Mouse (Mus musculus): ENCODE results near the gene Rere. TPM values are rescaled to one million over a fixed set of nuclear protein-coding genes. Genes with fewer than 3 reads are reported as not detected.
"Not testable (repeated sequence)": the region's sequence is repeated elsewhere in the genome, so short reads cannot be mapped to it uniquely, and the experiment has no call there.

Rere gene
- polyA plus RNA-seq, 1 experiment from 2014 or later: 29.5 TPM

DNA sequence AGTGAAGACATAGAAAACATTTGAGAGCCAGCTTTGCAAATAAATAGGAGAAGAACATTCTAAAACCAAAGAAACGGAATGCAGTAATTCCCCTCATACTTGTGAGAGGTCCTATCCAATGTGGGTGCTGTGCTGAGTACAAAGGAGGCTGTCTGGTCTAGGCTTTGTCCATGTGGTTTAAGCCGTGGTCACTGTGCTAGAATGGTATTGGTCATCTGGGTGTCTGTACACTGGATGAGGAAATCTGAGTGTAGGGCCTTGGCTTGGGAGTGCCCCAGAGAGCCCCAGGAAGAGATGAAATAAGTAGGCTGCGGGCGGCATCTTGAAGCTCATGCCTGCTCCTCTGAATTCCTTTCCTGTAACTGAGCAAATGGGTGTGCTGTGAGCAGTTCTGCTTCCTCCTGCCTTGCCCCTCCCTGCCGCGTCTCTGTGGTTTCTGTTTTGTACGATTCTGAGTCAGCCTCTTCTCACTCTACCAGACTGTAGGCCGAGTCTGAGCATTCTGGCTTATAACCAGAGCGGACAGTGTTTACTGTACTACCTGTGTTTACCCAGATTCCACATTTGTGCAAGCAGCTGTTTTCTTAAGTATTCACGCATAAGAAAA lies 263.3 kb downstream of the Rere start:
- 75% methylated on average over 10 of the region's 10 CpGs for WGBS
- H3K4me3 ChIP-seq: no peak overlapping the region
- peaks cover 14% of the 10 kb centered on the region for H3K36me3 ChIP-seq
- no peaks in the 10 kb centered on the region for H3K9me3 ChIP-seq (replicated peaks)
- no peak overlapping the region for H3K9ac ChIP-seq
- H3K4me2 ChIP-seq: no peak overlapping the region
- no peaks in the 10 kb centered on the region for H3K27me3 ChIP-seq (replicated peaks)
- H3K27ac ChIP-seq (ENCODE audit: poor library complexity, severe bottlenecking): peak overlapping the region; percentile 33; the same call in 1 of the 2 replicates
- H3K4me1 ChIP-seq (replicated peaks): peaks cover 17% of the 10 kb centered on the region
- no peak for ATAC-seq (ENCODE audit: insufficient number of reproducible peaks, low FRiP score)

DNA sequence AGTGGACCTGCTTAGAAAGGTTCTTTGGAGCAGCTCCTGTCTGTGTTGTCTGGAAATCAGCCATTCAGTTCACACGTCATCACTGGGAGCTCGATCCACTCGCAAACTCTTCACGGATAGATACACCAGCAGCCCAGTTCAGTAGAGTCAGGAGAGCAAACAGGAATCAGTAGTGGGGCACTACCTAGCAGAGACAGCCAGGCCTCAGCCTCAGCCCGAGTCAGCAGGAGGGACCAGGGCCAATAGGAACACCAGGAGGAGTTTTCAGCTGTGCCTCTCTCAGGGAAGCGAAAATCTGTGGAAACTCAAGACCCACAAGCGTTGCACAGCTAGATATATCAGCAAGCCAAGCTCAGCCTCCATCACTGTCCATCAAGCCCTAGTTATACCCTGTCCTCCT lies 264.3 kb downstream of the Rere start:
- Histone ChIP-seq H3K27me3 (replicated peaks) (no peaks in the 10 kb centered on the region), H3K27ac (ENCODE audit: poor library complexity, severe bottlenecking) (no peak overlapping the region), H3K9me3 (replicated peaks) (no peaks in the 10 kb centered on the region), H3K4me2 (no peak overlapping the region), H3K36me3 (peaks cover 17% of the 10 kb centered on the region), H3K4me1 (replicated peaks) (peaks cover 25% of the 10 kb centered on the region), H3K4me3 (no peak overlapping the region), H3K9ac (no peak overlapping the region)
- no peak for ATAC-seq (ENCODE audit: insufficient number of reproducible peaks, low FRiP score)
- WGBS: 66% methylated on average over 7 of the region's 7 CpGs

DNA sequence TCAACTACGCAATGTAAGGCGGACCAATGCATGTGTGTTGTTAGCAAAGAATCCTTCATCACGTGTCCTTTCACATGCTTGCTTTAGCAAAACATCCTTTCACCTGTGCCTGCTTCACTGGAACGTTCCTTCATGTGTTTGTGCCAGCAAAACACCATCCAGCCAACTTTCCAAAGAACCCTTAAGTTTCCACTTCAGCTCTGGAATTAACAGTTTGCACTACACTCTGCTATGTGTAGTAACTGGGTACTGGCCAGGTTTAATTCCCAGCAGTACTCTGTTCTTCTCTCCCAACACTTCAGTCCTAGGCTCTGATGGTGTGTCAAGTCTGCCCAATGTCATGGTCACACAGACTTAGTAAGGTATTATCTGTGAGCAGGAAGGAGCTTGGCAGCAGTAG lies 264.9 kb downstream of the Rere start:
- H3K4me1 ChIP-seq (replicated peaks): peaks cover 30% of the 10 kb centered on the region
- peaks cover 17% of the 10 kb centered on the region for H3K36me3 ChIP-seq
- H3K9me3 ChIP-seq (replicated peaks); H3K27me3 ChIP-seq (replicated peaks); H3K9ac ChIP-seq; H3K4me3 ChIP-seq; H3K27ac ChIP-seq (ENCODE audit: poor library complexity, severe bottlenecking); ATAC-seq (ENCODE audit: insufficient number of reproducible peaks, low FRiP score); H3K4me2 ChIP-seq: not testable (repeated sequence)
- WGBS: 93% methylated on average over 4 of the region's 4 CpGs

DNA sequence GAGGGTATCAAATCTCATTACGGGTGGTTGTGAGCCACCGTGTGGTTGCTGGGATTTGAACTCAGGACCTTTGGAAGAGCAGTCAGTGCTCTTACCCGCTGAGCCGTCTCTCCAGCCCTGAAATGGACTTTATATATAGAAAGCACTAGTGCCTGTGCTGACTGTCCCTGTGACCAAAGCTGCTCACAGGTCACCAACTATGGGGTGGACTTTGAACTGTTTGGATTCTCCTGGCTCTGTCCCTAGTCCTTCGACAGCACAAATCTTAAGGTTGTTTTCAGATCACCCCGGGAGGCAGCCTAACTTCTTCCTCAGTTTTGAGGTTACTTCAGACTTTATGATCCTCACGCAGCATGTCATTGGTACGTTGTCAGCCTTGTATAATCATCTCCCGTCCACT lies 267.9 kb downstream of the Rere start:
- no peak overlapping the region for H3K4me3 ChIP-seq
- H3K9ac ChIP-seq: no peak overlapping the region
- H3K4me2 ChIP-seq: no peak overlapping the region
- H3K27me3 ChIP-seq (replicated peaks): no peaks in the 10 kb centered on the region
- H3K4me1 ChIP-seq (replicated peaks): peaks cover 47% of the 10 kb centered on the region
- no peak for ATAC-seq (ENCODE audit: insufficient number of reproducible peaks, low FRiP score)
- WGBS: 82% methylated on average over 9 of the region's 9 CpGs
- peaks cover 16% of the 10 kb centered on the region for H3K36me3 ChIP-seq
- no peaks in the 10 kb centered on the region for H3K9me3 ChIP-seq (replicated peaks)
- H3K27ac ChIP-seq (ENCODE audit: poor library complexity, severe bottlenecking): no peak overlapping the region

DNA sequence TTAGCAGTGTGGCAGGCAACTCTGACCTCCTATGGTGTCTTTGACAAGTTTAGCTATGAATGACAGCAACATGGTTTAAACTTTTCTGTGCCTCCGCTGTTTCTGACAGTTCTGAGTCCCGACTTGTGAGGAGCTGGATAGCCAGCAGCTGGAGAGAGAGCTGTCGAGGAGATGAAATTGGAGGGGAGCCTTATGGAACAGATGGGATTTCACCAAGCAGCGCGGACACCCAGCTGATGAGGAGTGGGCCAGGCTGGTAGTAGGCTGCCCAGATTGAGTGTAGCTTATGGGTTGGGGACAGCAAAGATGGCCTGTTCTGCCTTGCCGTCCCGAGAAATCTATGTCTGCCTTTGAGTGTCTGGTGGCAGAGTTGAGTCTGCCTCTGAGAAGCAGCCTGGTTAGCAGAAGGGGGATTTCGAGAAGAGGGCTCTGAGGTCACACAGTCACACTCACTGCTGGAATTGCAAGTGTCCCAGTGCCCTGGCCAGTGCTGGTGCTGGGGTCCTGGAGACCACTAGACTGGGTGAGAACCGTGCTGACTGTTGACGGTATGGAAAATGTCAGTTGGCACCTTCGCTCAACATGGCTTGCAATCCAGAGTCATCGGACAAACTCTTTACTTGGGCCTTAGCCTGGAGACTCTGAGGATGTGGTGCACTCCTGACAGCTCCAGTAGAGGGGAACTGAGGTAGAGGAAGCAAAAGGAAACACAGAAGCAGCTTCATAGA lies 268.7 kb downstream of the Rere start:
- Histone ChIP-seq H3K4me2 (no peak overlapping the region), H3K4me1 (replicated peaks) (peaks cover 40% of the 10 kb centered on the region), H3K36me3 (peaks cover 16% of the 10 kb centered on the region), H3K4me3 (no peak overlapping the region), H3K9ac (0 out of 2 replicates have a peak overlapping the region, but pooled peaks have one; percentile 37), H3K27me3 (replicated peaks) (no peaks in the 10 kb centered on the region), H3K9me3 (replicated peaks) (no peaks in the 10 kb centered on the region), H3K27ac (ENCODE audit: poor library complexity, severe bottlenecking) (peak overlapping the region; percentile 61)
- no peak for ATAC-seq (ENCODE audit: insufficient number of reproducible peaks, low FRiP score)
- WGBS: 65% methylated on average over 12 of the region's 12 CpGs

DNA sequence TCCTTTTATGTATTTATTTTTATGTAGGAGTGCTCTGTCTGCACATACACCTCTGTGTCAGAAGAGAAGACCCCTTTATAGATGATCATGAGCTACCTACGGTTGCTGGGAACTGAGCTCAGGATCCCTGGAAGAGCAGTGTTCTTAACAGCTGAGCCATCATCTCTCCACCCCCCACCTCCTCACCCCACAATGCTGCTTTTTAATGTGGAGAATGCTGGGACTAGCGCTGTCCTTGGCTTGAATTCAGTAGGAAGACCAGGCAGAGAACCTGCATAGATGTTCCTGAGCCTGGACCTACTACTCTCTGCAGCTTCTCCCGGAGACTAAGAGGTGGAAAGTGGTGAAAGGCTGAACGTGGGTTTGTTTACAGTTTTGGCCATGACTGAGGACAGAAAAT lies 269.9 kb downstream of the Rere start:
- 78% methylated on average over 4 of the region's 4 CpGs for WGBS

DNA sequence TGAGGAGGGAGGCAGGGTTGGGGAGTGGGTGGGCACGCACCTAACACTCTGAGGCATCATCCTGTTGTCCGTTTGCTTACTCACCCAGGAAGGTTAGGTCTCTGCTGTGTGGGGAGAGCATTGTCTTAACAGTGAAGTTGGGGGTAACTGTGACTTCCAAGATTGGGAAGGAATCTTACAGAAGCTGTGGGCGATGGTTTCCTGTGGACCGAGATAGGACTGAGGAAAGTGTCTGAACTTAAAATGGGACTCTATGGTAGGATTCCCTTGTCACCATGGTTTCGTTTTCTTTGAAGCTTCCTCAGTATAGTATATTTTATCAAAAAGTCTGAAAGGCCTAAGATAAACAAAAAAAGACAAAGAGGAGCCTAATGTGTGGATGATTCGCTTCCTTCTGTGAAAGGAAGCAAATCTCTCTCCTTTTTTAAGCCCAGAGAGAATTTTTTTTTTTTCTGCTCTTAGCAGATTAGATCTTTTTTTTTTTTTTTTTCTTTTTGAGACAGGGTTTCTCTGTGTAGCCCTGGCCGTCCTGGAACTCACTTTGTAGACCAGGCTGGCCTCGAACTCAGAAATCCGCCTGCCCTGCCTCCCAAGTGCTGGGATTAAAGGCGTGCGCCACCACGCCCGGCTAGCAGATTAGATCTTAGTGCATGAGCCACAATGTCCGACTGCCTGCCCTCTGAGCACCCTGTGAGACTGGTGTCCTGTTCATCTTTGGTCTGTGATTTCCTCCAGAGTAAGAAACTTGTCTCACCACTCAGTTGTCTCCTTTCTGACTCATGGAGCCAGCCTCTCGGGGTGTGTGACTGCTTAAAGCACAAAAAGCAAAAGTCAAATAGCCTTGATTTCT lies 271.5 kb downstream of the Rere start:
- no peak overlapping the region for H3K4me2 ChIP-seq
- H3K9me3 ChIP-seq (replicated peaks): 0 out of 2 replicates have a peak, but pooled peaks cover 2% of the 10 kb centered on the region
- H3K4me1 ChIP-seq (replicated peaks): peaks cover 67% of the 10 kb centered on the region
- H3K36me3 ChIP-seq: peaks cover 10% of the 10 kb centered on the region; the same call in 1 of the 2 replicates
- H3K27me3 ChIP-seq (replicated peaks): no peaks in the 10 kb centered on the region
- no peak overlapping the region for H3K9ac ChIP-seq
- H3K4me3 ChIP-seq: no peak overlapping the region
- no peak for ATAC-seq (ENCODE audit: insufficient number of reproducible peaks, low FRiP score)
- 0 out of 2 replicates have a peak overlapping the region, but pooled peaks have one; percentile 1 for H3K27ac ChIP-seq (ENCODE audit: poor library complexity, severe bottlenecking)
- 59% methylated on average over 15 of the region's 15 CpGs for WGBS

More for the DNA sequence above, 269.9 kb downstream of the Rere start:
- 0 out of 2 replicates have a peak, but pooled peaks cover 2% of the 10 kb centered on the region for H3K9me3 ChIP-seq (replicated peaks)
- H3K4me2 ChIP-seq: no peak overlapping the region
- no peak overlapping the region for H3K9ac ChIP-seq
- H3K27me3 ChIP-seq (replicated peaks): no peaks in the 10 kb centered on the region
- H3K27ac ChIP-seq (ENCODE audit: poor library complexity, severe bottlenecking): no peak overlapping the region
- H3K4me3 ChIP-seq: no peak overlapping the region
- no peak for ATAC-seq (ENCODE audit: insufficient number of reproducible peaks, low FRiP score)
- peaks cover 52% of the 10 kb centered on the region for H3K4me1 ChIP-seq (replicated peaks)
- H3K36me3 ChIP-seq: peaks cover 13% of the 10 kb centered on the region

DNA sequence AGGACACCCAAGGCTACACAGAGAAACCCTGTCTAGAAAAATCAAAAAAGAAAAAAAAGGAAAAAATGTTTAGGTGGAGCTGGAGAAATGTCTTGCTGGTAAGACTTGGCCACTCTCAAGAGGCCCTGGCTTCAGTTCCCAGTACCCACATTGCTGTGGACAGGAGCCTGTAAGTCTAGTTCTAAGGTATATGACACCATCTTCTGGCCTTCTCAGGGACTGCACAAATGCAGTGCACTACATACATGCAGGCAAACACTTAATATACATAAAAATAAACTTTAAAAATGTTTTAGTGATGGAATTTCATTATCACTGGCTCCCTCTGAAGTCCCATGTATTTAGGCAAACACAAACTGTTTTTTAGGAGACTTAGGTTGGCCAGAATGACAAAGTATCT lies 274.3 kb downstream of the Rere start:
- Histone ChIP-seq H3K9ac (no peak overlapping the region), H3K4me1 (replicated peaks) (peaks cover 60% of the 10 kb centered on the region), H3K27ac (ENCODE audit: poor library complexity, severe bottlenecking) (peak overlapping the region; percentile 89), H3K4me2 (peak overlapping the region; percentile 42), H3K4me3 (no peak overlapping the region), H3K9me3 (replicated peaks) (0 out of 2 replicates have a peak, but pooled peaks cover 2% of the 10 kb centered on the region), H3K36me3 (peaks cover 7% of the 10 kb centered on the region; the same call in 1 of the 2 replicates), H3K27me3 (replicated peaks) (no peaks in the 10 kb centered on the region)
- ATAC-seq (ENCODE audit: insufficient number of reproducible peaks, low FRiP score): no peak

DNA sequence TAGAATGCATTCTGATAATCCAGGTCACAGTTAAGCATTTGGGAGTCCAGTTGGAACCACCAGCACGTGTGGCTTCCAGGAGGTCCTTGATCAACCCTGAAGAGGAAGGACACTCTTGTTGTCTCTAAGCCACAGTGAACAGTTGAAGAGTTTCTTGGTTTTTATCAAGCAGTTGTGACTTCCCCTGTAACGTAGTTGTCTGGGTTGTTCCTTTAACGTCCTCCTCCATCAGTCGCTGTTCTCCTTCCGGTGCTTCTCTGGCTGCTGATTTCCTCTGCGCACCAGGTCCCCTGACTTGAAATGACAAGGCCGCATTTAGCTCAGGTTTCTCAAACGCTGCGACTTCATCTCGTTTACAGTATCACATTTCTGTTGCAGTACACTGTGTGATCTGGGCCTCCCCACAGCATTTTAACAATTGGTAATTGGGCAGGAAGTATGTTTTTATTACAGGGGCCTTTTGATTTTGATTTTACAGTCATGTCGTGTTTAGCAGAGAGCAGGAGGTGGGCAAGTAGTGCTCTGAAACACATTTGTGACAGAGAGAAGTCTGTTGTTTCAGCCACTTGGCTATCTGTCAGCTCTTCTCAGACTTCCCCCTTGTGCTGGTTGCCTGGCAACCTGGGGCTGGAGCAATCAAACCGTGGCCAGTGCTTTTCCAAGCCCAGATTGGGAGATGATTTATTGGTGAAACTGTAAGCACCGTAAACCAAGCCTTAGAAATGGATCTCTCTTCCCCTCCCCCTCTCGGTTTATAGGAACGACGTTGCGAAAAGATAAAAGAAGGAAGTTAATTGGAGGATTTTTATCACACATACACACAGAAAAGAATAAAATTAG lies 275.2 kb downstream of the Rere start:
- no peak for ATAC-seq (ENCODE audit: insufficient number of reproducible peaks, low FRiP score)
- peaks cover 56% of the 10 kb centered on the region for H3K4me1 ChIP-seq (replicated peaks)
- 14% methylated on average over 17 of the region's 17 CpGs for WGBS

DNA sequence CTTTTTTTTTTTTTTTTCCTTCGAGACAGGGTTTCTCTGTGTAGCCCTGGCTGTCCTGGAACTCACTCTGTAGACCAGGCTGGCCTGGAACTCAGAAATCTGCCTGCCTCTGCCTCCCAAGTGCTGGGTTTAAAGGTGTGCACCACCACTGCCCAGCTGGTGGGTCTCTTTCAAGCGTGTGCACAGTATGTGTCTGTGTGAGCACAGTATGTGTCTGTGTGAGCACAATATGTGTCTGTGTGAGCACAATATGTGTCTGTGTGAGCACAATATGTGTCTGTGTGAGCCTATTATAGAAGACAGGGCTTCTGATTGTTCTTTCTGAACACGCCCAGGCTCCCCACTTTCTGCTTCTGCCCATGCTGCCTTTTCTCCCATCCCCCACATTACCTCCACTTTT lies 275.8 kb downstream of the Rere start:
- H3K9ac ChIP-seq; H3K36me3 ChIP-seq; H3K4me2 ChIP-seq; H3K9me3 ChIP-seq (replicated peaks); H3K27me3 ChIP-seq (replicated peaks); ATAC-seq (ENCODE audit: insufficient number of reproducible peaks, low FRiP score); H3K4me3 ChIP-seq: not testable (repeated sequence)
- H3K27ac ChIP-seq (ENCODE audit: poor library complexity, severe bottlenecking): 0 out of 2 replicates have a peak overlapping the region, but pooled peaks have one; percentile 48
- peaks cover 49% of the 10 kb centered on the region for H3K4me1 ChIP-seq (replicated peaks)
- WGBS: 70% methylated on average over 3 of the region's 3 CpGs

More for the DNA sequence above, 275.2 kb downstream of the Rere start:
- Histone ChIP-seq H3K9me3 (replicated peaks) (0 out of 2 replicates have a peak, but pooled peaks cover 2% of the 10 kb centered on the region), H3K27me3 (replicated peaks) (no peaks in the 10 kb centered on the region), H3K27ac (ENCODE audit: poor library complexity, severe bottlenecking) (peak overlapping the region; percentile 89), H3K4me3 (no peak overlapping the region), H3K4me2 (peak overlapping the region; percentile 42), H3K36me3 (peaks cover 7% of the 10 kb centered on the region), H3K9ac (peak overlapping the region; percentile 44; the same call in 1 of the 2 replicates)
